Mouse (Mus musculus) thymus, adult 2 months (tissue): Measurements from ENCODE around the gene Gm28230. TPM values are rescaled to one million over a fixed set of nuclear protein-coding genes. Genes with fewer than 3 reads are reported as not detected.

Experiments used
- DNase-seq: peaks from one replicate; pipeline ENCODE4 v3.0.0; 2021
- H3K27ac ChIP-seq: fragments of 200-500 bp; 2 replicates; pipeline ENCODE4 v1.5.1; 2012; ENCODE audit warnings: low read length, control low read depth; ENCODE audit not compliant: control insufficient read depth, insufficient read depth
- H3K27me3 ChIP-seq: fragments of 200-500 bp; 2 replicates; pipeline ENCODE4 v1.6.1; 2012; ENCODE audit warnings: mild to moderate bottlenecking, low read length, moderate library complexity, mixed read lengths; ENCODE audit not compliant: control insufficient read depth, insufficient read depth
- H3K36me3 ChIP-seq: fragments of 200-500 bp; 2 replicates; pipeline ENCODE4 v1.6.1; 2012; ENCODE audit warnings: mild to moderate bottlenecking, low read length, moderate library complexity; ENCODE audit not compliant: control insufficient read depth, insufficient read depth
- H3K4me1 ChIP-seq: fragments of 200-500 bp; replicated peaks from 2 replicates; pipeline ENCODE4 v1.6.1; 2012; ENCODE audit warnings: low read length; ENCODE audit not compliant: control insufficient read depth, insufficient read depth
- H3K4me3 ChIP-seq: fragments of 200-500 bp; 2 replicates; pipeline ENCODE4 v1.5.1; 2012; ENCODE audit warnings: mild to moderate bottlenecking, low read length, control low read depth, moderate library complexity; ENCODE audit not compliant: control insufficient read depth, insufficient read depth
- CTCF ChIP-seq: fragments of 200-500 bp; IDR thresholded peaks from 2 replicates; pipeline ENCODE4 v1.5.1; 2012; ENCODE audit warnings: mild to moderate bottlenecking, control low read depth, low read length, moderate library complexity, borderline replicate concordance; ENCODE audit not compliant: control insufficient read depth, poor library complexity, insufficient read depth; ENCODE audit errors: extremely low read depth
- POLR2A ChIP-seq: fragments of 200-500 bp; IDR thresholded peaks from 2 replicates; pipeline ENCODE4 v1.6.1; 2012; ENCODE audit warnings: mild to moderate bottlenecking, low read length, control low read depth, moderate library complexity; ENCODE audit not compliant: control insufficient read depth, poor library complexity, insufficient read depth; ENCODE audit errors: extremely low read depth
- WGBS: fragments of 180-500 bp; shearing (Covaris S2); methylation state at CpG from one replicate; pipeline ENCODE4 v1.1.7; 2018; 5-methylcytosine and 5-hydroxymethylcytosine counted together
- polyA plus RNA-seq: library from polyadenylated mRNA; depleted of rRNA; stranded (reverse); fragments of >200 nt; gene quantifications from 2 replicates; pipeline ENCODE4 v1.2.3, GENCODE M21; 2012

Gm28230 gene
- polyA plus RNA-seq, 1 experiment, result 0.31 TPM

- peaks cover 45% of the 10 kb centered on the region for H3K27me3 ChIP-seq
- TF ChIP-seq POLR2A (no peak), CTCF (no peak)
These were observed 15.4 kb downstream of the Gm28230 start for GRCm38 (mm10) chr2:74741979-74742277.

GRCm38 (mm10) chr2:74745540-74746297 is 19.2 kb downstream of the Gm28230 start:
- 32% methylated on average over 6 of the region's 6 CpGs for WGBS
- H3K27me3 ChIP-seq, result peaks cover 20% of the 10 kb centered on the region

More at GRCm38 (mm10) chr2:74741979-74742277, 15.4 kb downstream of the Gm28230 start:
- no peak overlapping the region for H3K27ac ChIP-seq
- no peak for DNase-seq
- no peaks in the 10 kb centered on the region for H3K4me1 ChIP-seq
- H3K36me3 ChIP-seq, result no peaks in the 10 kb centered on the region
- H3K4me3 ChIP-seq, result no peak overlapping the region

GRCm38 (mm10) chr2:74746298-74746921 is 19.9 kb downstream of the Gm28230 start:
- H3K4me1 ChIP-seq, result no peaks in the 10 kb centered on the region; the same call in 1 of the 2 replicates
- no peaks in the 10 kb centered on the region for H3K36me3 ChIP-seq
- TF ChIP-seq POLR2A (no peak), CTCF (no peak)
- DNase-seq, result no peak
- H3K27me3 ChIP-seq, result peaks cover 16% of the 10 kb centered on the region; the same call in 1 of the 2 replicates
- WGBS, result 11% methylated on average over 58 of the region's 58 CpGs
- H3K27ac ChIP-seq, result no peak overlapping the region
- no peak overlapping the region for H3K4me3 ChIP-seq

More at GRCm38 (mm10) chr2:74745540-74746297, 19.2 kb downstream of the Gm28230 start:
- no peaks in the 10 kb centered on the region for H3K36me3 ChIP-seq
- TF ChIP-seq POLR2A (no peak), CTCF (no peak)
- no peak overlapping the region for H3K4me3 ChIP-seq
- no peak overlapping the region for H3K27ac ChIP-seq
- H3K4me1 ChIP-seq, result no peaks in the 10 kb centered on the region; the same call in 1 of the 2 replicates
- DNase-seq, result no peak

- TF ChIP-seq POLR2A (no peak), CTCF (no peak)
- peaks cover 16% of the 10 kb centered on the region; the same call in 1 of the 2 replicates for H3K27me3 ChIP-seq
- H3K27ac ChIP-seq, result no peak overlapping the region
- no peak for DNase-seq
- H3K4me1 ChIP-seq, result no peaks in the 10 kb centered on the region; the same call in 1 of the 2 replicates
- H3K36me3 ChIP-seq, result no peaks in the 10 kb centered on the region
- 14% methylated on average over 24 of the region's 24 CpGs for WGBS
- no peak overlapping the region for H3K4me3 ChIP-seq
These were observed 20.5 kb downstream of the Gm28230 start for GRCm38 (mm10) chr2:74747006-74747405.

- DNase-seq, result no peak
- no peaks in the 10 kb centered on the region for H3K36me3 ChIP-seq
- H3K27ac ChIP-seq, result no peak overlapping the region
- H3K27me3 ChIP-seq, result peaks cover 20% of the 10 kb centered on the region; the same call in 1 of the 2 replicates
- no peak for TF ChIP-seq CTCF
- no peak for TF ChIP-seq POLR2A
- no peaks in the 10 kb centered on the region; the same call in 1 of the 2 replicates for H3K4me1 ChIP-seq
- H3K4me3 ChIP-seq, result no peak overlapping the region
- WGBS, result 44% methylated on average over 11 of the region's 11 CpGs
These were observed 21.2 kb downstream of the Gm28230 start for GRCm38 (mm10) chr2:74747661-74748141.

GRCm38 (mm10) chr2:74748436-74748995 is 22.0 kb downstream of the Gm28230 start:
- no peaks in the 10 kb centered on the region; the same call in 1 of the 2 replicates for H3K4me1 ChIP-seq
- H3K36me3 ChIP-seq, result no peaks in the 10 kb centered on the region
- peaks cover 27% of the 10 kb centered on the region; the same call in 1 of the 2 replicates for H3K27me3 ChIP-seq
- no peak for TF ChIP-seq POLR2A
- TF ChIP-seq CTCF, result no peak
- H3K27ac ChIP-seq, result no peak overlapping the region
- WGBS, result 29% methylated on average over 9 of the region's 9 CpGs
- no peak for DNase-seq
- no peak overlapping the region for H3K4me3 ChIP-seq
